In the genomic region with DNA sequence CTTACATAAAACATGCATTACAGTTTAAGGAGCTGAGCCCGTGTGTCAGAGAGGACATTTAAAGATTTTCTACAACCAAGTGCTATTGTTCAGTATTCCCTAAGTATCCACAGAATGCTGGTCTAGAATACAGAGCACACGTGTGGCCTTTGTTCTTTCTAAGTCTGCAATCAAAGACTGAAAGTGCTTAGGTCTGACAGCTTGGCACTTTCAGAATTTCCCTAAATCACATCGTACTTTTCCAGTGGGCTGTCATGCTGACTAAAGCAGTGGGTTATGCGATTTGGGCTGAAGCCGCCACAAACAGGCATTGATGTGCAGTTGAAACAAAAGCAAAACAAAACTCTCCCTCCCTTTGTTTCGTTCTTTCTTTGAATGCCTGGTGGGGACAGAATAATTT, we compare ENCODE assay signal across 21 mouse cellular contexts.
DNase-seq lines count a peak whose midpoint lies in the region; ATAC-seq and TF ChIP-seq lines count a peak whose summit lies in the region.
"Had no signal": no experiment of that assay in that cellular context is flagged by ENCODE, and none has a peak within 500 bp of the region (broad histone marks: within the 10 kb centered on the region; RNA-seq: fewer than 3 reads in every experiment).

No protein-coding gene starts in this region.

- peak; percentile 77 for DNase-seq in brain, embryonic 14.5 days (ENCODE audit: low read depth)
- peak; percentile 59 for DNase-seq in forebrain, embryonic 14.5 days (ENCODE audit: low spot score)
- no peak for DNase-seq in gastrocnemius, postnatal 10 days
- DNase-seq: adrenal gland, postnatal 10 days; cerebellum, adult 11 months; cerebellum, postnatal 10 days; gastrocnemius, postnatal 25 days; kidney, postnatal 4 days; liver, postnatal 0 days; lung, postnatal 10 days; retina, postnatal 1 day; thymus, postnatal 14 days had no signal

- no peak for TF ChIP-seq POLR2A in brain, embryonic 14.5 days (IDR thresholded peaks at IDR 0.05; ENCODE audit: borderline replicate concordance, extremely low read depth, insufficient read depth, insufficient read length, poor library complexity, severe bottlenecking)

- no peak overlapping the region for H3K4me3 ChIP-seq in hindbrain, embryonic 16.5 days (ENCODE audit: low read length)
- no peak overlapping the region for H3K4me3 ChIP-seq in hindbrain, embryonic 12.5 days
- H3K4me3 ChIP-seq in forebrain, embryonic 14.5 days (ENCODE audit: low read depth, low read length), result no peak overlapping the region
- no peak overlapping the region for H3K4me3 ChIP-seq in midbrain, embryonic 16.5 days (ENCODE audit: low read depth, low read length)
- no peak overlapping the region for H3K4me3 ChIP-seq in intestine, embryonic 16.5 days (ENCODE audit: low read length)
- H3K4me3 ChIP-seq: intestine, embryonic 15.5 days; kidney, embryonic 15.5 days; limb, embryonic 10.5 days had no signal

- no peak for TF ChIP-seq CTCF in brain, embryonic 14.5 days (IDR thresholded peaks at IDR 0.05; ENCODE audit: borderline replicate concordance, extremely low read depth, insufficient read depth, insufficient read length)

- H3K36me3 ChIP-seq in hindbrain, embryonic 16.5 days (ENCODE audit: control insufficient read depth, insufficient read depth, low read length), result no peaks in the 10 kb centered on the region
- H3K36me3 ChIP-seq in hindbrain, embryonic 12.5 days, result no peaks in the 10 kb centered on the region
- H3K36me3 ChIP-seq in forebrain, embryonic 14.5 days (ENCODE audit: control insufficient read depth, insufficient read depth, low read length), result no peaks in the 10 kb centered on the region
- no peaks in the 10 kb centered on the region for H3K36me3 ChIP-seq in midbrain, embryonic 16.5 days (ENCODE audit: control insufficient read depth, insufficient read depth, low read length)
- no peaks in the 10 kb centered on the region for H3K36me3 ChIP-seq in intestine, embryonic 16.5 days (ENCODE audit: control insufficient read depth, insufficient read depth, low read length)
- H3K36me3 ChIP-seq: intestine, embryonic 15.5 days; kidney, embryonic 15.5 days; limb, embryonic 10.5 days had no signal

- H3K9ac ChIP-seq in hindbrain, embryonic 16.5 days (ENCODE audit: low read depth, low read length), result no peak overlapping the region
- H3K9ac ChIP-seq in hindbrain, embryonic 12.5 days, result no peak overlapping the region
- H3K9ac ChIP-seq in forebrain, embryonic 14.5 days (ENCODE audit: low read length), result peak overlapping the region; percentile 17; the same call in 1 of the 2 replicates
- H3K9ac ChIP-seq in midbrain, embryonic 16.5 days (ENCODE audit: low read depth, low read length), result no peak overlapping the region
- no peak overlapping the region for H3K9ac ChIP-seq in intestine, embryonic 16.5 days (ENCODE audit: low read depth, low read length)
- H3K9ac ChIP-seq: intestine, embryonic 15.5 days; kidney, embryonic 15.5 days; liver, postnatal 0 days had no signal

- H3K4me2 ChIP-seq in hindbrain, embryonic 16.5 days (ENCODE audit: low read length), result peak overlapping the region; percentile 13; the same call in 1 of the 2 replicates
- no peak overlapping the region for H3K4me2 ChIP-seq in hindbrain, embryonic 12.5 days (replicated peaks)
- 0 out of 2 replicates have a peak overlapping the region, but pooled peaks have one; percentile 2 for H3K4me2 ChIP-seq in forebrain, embryonic 14.5 days (ENCODE audit: low read length)
- no peak overlapping the region for H3K4me2 ChIP-seq in midbrain, embryonic 16.5 days (ENCODE audit: low read length)
- no peak overlapping the region for H3K4me2 ChIP-seq in intestine, embryonic 16.5 days (ENCODE audit: low read depth, low read length)
- H3K4me2 ChIP-seq: intestine, embryonic 15.5 days; kidney, embryonic 15.5 days had no signal

- no peak overlapping the region for H3K27ac ChIP-seq in hindbrain, embryonic 16.5 days (ENCODE audit: low read depth, low read length)
- H3K27ac ChIP-seq in hindbrain, embryonic 12.5 days, result no peak overlapping the region
- no peak overlapping the region; the same call in 1 of the 2 replicates for H3K27ac ChIP-seq in forebrain, embryonic 14.5 days (ENCODE audit: low read depth, low read length)
- no peak overlapping the region for H3K27ac ChIP-seq in midbrain, embryonic 16.5 days (ENCODE audit: low read length)
- H3K27ac ChIP-seq in intestine, embryonic 16.5 days (ENCODE audit: low read length), result no peak overlapping the region
- H3K27ac ChIP-seq: intestine, embryonic 15.5 days; kidney, embryonic 15.5 days; limb, embryonic 10.5 days; stomach, postnatal 0 days had no signal

- H3K27me3 ChIP-seq in hindbrain, embryonic 16.5 days (replicated peaks; ENCODE audit: control insufficient read depth, insufficient read depth, low read length), result no peaks in the 10 kb centered on the region
- H3K27me3 ChIP-seq in hindbrain, embryonic 12.5 days, result no peaks in the 10 kb centered on the region
- no peaks in the 10 kb centered on the region for H3K27me3 ChIP-seq in forebrain, embryonic 14.5 days (replicated peaks; ENCODE audit: control insufficient read depth, insufficient read depth, low read length)
- H3K27me3 ChIP-seq in midbrain, embryonic 16.5 days (ENCODE audit: control insufficient read depth, insufficient read depth, low read depth, low read length), result no peaks in the 10 kb centered on the region
- H3K27me3 ChIP-seq in intestine, embryonic 16.5 days (replicated peaks; ENCODE audit: control insufficient read depth, insufficient read depth, low read length), result no peaks in the 10 kb centered on the region
- H3K27me3 ChIP-seq: intestine, embryonic 15.5 days; kidney, embryonic 15.5 days had no signal

- H3K9me3 ChIP-seq in hindbrain, embryonic 16.5 days (ENCODE audit: control insufficient read depth, low read length), result no peaks in the 10 kb centered on the region
- no peaks in the 10 kb centered on the region for H3K9me3 ChIP-seq in hindbrain, embryonic 12.5 days (replicated peaks)
- H3K9me3 ChIP-seq in forebrain, embryonic 14.5 days (replicated peaks; ENCODE audit: control insufficient read depth, low read length), result no peaks in the 10 kb centered on the region
- H3K9me3 ChIP-seq in midbrain, embryonic 16.5 days (replicated peaks; ENCODE audit: control insufficient read depth, low read length, poor library complexity, severe bottlenecking), result no peaks in the 10 kb centered on the region
- no peaks in the 10 kb centered on the region for H3K9me3 ChIP-seq in intestine, embryonic 16.5 days (ENCODE audit: control insufficient read depth, low read length)
- H3K9me3 ChIP-seq: intestine, embryonic 15.5 days; kidney, embryonic 15.5 days; limb, embryonic 10.5 days had no signal

- H3K4me1 ChIP-seq in hindbrain, embryonic 16.5 days (ENCODE audit: control insufficient read depth, insufficient read depth, low read depth, low read length), result no peaks in the 10 kb centered on the region
- peaks cover 5% of the 10 kb centered on the region; the same call in 1 of the 2 replicates for H3K4me1 ChIP-seq in hindbrain, embryonic 12.5 days
- H3K4me1 ChIP-seq in forebrain, embryonic 14.5 days (ENCODE audit: control insufficient read depth, insufficient read depth, low read length), result 0 out of 2 replicates have a peak, but pooled peaks cover 5% of the 10 kb centered on the region
- H3K4me1 ChIP-seq in midbrain, embryonic 16.5 days (ENCODE audit: control insufficient read depth, insufficient read depth, low read length), result no peaks in the 10 kb centered on the region; the same call in 1 of the 2 replicates
- no peaks in the 10 kb centered on the region for H3K4me1 ChIP-seq in intestine, embryonic 16.5 days (ENCODE audit: control insufficient read depth, insufficient read depth, low read length)
- H3K4me1 ChIP-seq: intestine, embryonic 15.5 days; kidney, embryonic 15.5 days; limb, embryonic 10.5 days had no signal

- no peak for ATAC-seq in hindbrain, embryonic 16.5 days
- ATAC-seq in hindbrain, embryonic 12.5 days (ENCODE audit: low FRiP score), result no peak
- peak; percentile 55 for ATAC-seq in forebrain, embryonic 14.5 days
- ATAC-seq in midbrain, embryonic 16.5 days, result peak; percentile 63
- ATAC-seq in intestine, embryonic 16.5 days, result no peak
- ATAC-seq: intestine, embryonic 15.5 days; liver, postnatal 0 days; Patski had no signal

- 19% methylated on average over 6 of the region's 6 CpGs for WGBS in hindbrain, embryonic 16.5 days
- WGBS in hindbrain, embryonic 12.5 days, result 21% methylated on average over 6 of the region's 6 CpGs
- WGBS in forebrain, embryonic 14.5 days, result 6% methylated on average over 6 of the region's 6 CpGs
- 8% methylated on average over 6 of the region's 6 CpGs for WGBS in midbrain, embryonic 16.5 days
- WGBS in intestine, embryonic 16.5 days, result 57% methylated on average over 6 of the region's 6 CpGs

Comparison
In these comparisons a context has a peak if more than half of its experiments do, and no peak if none do; other contexts are left out.
1. H3K4me2 ChIP-seq: peak in hindbrain, embryonic 16.5 days (single experiment) and forebrain, embryonic 14.5 days (single experiment); none in hindbrain, embryonic 12.5 days (single experiment), midbrain, embryonic 16.5 days (single experiment) and intestine, embryonic 16.5 days (single experiment).
2. ATAC-seq: peak in forebrain, embryonic 14.5 days (single experiment) and midbrain, embryonic 16.5 days (single experiment); none in hindbrain, embryonic 16.5 days (single experiment), hindbrain, embryonic 12.5 days (single experiment) and intestine, embryonic 16.5 days (single experiment).